Mouse (Mus musculus) heart, postnatal 0 days (tissue): Measurements from ENCODE around the gene Ncs1. TPM values are rescaled to one million over a fixed set of nuclear protein-coding genes. Genes with fewer than 3 reads are reported as not detected.
A peak's percentile ranks its signal among the peaks of the same experiment; 100 is the strongest.

Experiments used
- ATAC-seq: fragments of 200-750 bp; cut with Nextera tagmentation; 2 replicates; pipeline ENCODE4 v1.8.0; 2017; ENCODE audit warnings: low read depth, moderate number of reproducible peaks, moderate library complexity; ENCODE audit not compliant: insufficient read depth
- DNase-seq: peaks from one replicate; pipeline ENCODE4 v3.0.0-alpha.2; 2016; ENCODE audit warnings: low spot score
- H3K27ac ChIP-seq: fragments of 300-500 bp; sonication (generic); 2 replicates; pipeline ENCODE4 v1.5.1; 2014; ENCODE audit warnings: low read depth, mild to moderate bottlenecking
- H3K27me3 ChIP-seq: fragments of 300-500 bp; sonication (generic); 2 replicates; pipeline ENCODE4 v1.6.1; 2014; ENCODE audit warnings: low read length, mixed read lengths; ENCODE audit not compliant: control insufficient read depth, insufficient read depth
- H3K36me3 ChIP-seq: fragments of 300-500 bp; sonication (generic); replicated peaks from 2 replicates; pipeline ENCODE4 v1.6.1; 2014; ENCODE audit warnings: low read length, mixed read lengths; ENCODE audit not compliant: control insufficient read depth, insufficient read depth
- H3K4me1 ChIP-seq: fragments of 300-500 bp; sonication (generic); 2 replicates; pipeline ENCODE4 v1.6.1; 2014; ENCODE audit warnings: antibody characterized with exemption; ENCODE audit not compliant: control insufficient read depth, insufficient read depth
- H3K4me2 ChIP-seq: fragments of 300-500 bp; sonication (generic); 2 replicates; pipeline ENCODE4 v1.6.1; 2014; ENCODE audit warnings: low read depth, mild to moderate bottlenecking, low read length, moderate library complexity
- H3K4me3 ChIP-seq: fragments of 300-500 bp; sonication (generic); 2 replicates; pipeline ENCODE4 v1.5.1; 2014; ENCODE audit warnings: low read depth, low read length
- H3K9ac ChIP-seq: fragments of 300-500 bp; sonication (generic); replicated peaks from 2 replicates; pipeline ENCODE4 v1.6.1; 2014; ENCODE audit warnings: low read depth, low read length, mixed read lengths
- H3K9me3 ChIP-seq: fragments of 300-500 bp; sonication (generic); replicated peaks from 2 replicates; pipeline ENCODE4 v1.6.1; 2016; ENCODE audit warnings: low read length; ENCODE audit not compliant: control insufficient read depth
- CTCF ChIP-seq: IDR thresholded peaks from 2 replicates; pipeline ENCODE4 v1.5.1; 2016; ENCODE audit warnings: antibody characterized with exemption, control low read depth, low read depth
- EP300 ChIP-seq: IDR thresholded peaks from 2 replicates; pipeline ENCODE4 v1.6.1; 2016; ENCODE audit warnings: antibody characterized with exemption, low read depth
- WGBS: fragments of 180-500 bp; shearing (Covaris S2); extraction: QIAGEN DNeasy Blood & Tissue Kit; methylation state at CpG from one replicate; pipeline ENCODE4 v1.1.7; 2014; 5-methylcytosine and 5-hydroxymethylcytosine counted together
- polyA plus RNA-seq: library from polyadenylated mRNA; unstranded; fragments of >200 nt; fragmentation: Nextera tagmentation; extraction: Ambion mirVana; gene quantifications from 2 replicates; pipeline ENCODE4 v1.2.1, GENCODE M21; 2015
- total RNA-seq: library from RNA; depleted of rRNA; stranded (reverse); fragments of >200 nt; gene quantifications from 2 replicates; pipeline ENCODE4 v1.2.3, GENCODE M21; 2014; ENCODE audit warnings: low replicate concordance

Gene Ncs1
- total and polyA plus RNA-seq, 2 experiments from 2014 or later = 18.6 to 31.4 TPM

DNA sequence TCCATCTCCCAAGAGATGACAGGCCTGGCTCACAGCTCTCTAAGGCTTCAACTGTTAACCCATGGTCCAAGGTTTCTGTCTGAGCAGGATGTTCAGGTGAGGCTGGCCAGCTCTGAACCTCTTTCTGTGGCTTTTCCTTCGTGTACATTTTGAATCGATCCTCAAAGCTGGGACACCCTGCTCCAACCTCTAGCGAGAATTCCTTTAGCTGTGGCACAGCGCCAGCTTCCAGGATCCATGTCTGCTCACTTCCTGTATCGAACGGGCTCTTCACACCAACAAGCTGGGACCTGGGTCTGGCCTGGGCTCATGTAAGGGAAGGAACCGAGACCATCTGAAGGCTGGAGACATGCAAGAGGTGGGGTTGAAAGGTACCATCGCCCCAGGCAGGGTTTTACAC, 1.4 kb upstream of the Ncs1 start:
- ATAC-seq (no peak), DNase-seq (no peak)
- Histone ChIP-seq H3K36me3 (no peaks in the 10 kb centered on the region), H3K27ac (no peak overlapping the region), H3K4me3 (no peak overlapping the region), H3K4me2 (no peak overlapping the region), H3K4me1 (peaks cover 21% of the 10 kb centered on the region; the same call in 1 of the 2 replicates), H3K9me3 (no peaks in the 10 kb centered on the region), H3K9ac (no peak overlapping the region), H3K27me3 (no peaks in the 10 kb centered on the region)
- 61% methylated on average over 8 of the region's 8 CpGs for WGBS
- TF ChIP-seq EP300 (no peak), CTCF (no peak)

DNA sequence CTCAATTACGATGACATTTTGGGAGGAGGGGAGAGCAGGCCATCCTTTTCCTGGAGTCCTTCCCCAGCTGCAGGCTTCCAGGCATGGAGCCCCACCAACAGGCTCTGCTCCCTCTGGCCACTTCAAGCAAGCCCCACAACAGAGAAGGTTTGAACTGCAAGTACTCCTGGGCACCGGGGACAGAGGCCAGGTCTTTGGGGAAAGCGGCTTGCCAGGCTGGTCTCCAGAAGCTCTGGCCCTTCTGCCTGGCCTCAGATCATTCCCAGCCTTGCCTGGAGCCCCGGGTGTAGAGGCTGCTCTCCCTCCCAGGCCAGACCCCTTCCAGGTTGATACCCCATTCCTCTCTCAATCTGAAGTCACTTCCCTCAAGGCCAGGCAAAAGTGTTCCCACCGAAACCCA, 572 bp upstream of the Ncs1 start:
- 19% methylated on average over 5 of the region's 5 CpGs for WGBS

DNA sequence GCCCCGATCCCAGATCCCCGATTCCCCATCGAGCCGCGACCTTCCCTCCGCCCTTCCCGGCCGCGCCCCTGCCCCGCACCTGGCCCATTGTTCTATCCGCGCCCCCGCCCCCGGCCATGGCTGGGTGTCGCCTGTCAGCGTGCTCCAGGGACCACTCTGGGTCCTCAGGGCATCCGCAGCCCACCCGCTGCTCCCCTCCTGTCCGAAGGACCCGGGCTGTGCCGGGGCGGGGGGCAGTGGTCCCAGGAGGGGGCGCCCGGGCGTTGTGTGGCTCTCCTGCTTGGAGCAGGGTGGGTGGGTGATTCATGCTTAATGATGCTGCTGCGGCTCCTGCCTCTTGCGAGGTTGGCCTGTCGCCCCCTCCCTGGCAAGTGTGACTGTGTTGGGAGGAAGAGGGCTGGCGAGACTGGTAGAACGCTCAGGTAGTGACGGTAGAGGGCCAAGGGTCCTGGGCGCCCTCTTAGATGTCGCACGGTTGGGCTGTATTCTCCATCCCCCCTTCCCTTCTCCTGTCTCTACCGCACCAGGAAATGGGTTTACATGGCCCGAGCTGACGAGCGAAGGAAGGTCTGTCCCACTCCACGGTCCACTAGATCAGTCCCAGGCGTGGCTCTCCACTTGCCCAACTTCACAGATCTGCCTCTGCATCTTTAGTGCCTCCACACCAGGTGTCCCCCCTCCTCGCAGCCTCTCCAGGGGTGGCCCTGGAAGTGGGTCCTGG, 788 bp downstream of the Ncs1 start:
- under 1% methylated on average over 38 of the region's 41 CpGs for WGBS
- H3K27me3 ChIP-seq = no peaks in the 10 kb centered on the region
- H3K4me1 ChIP-seq = peaks cover 25% of the 10 kb centered on the region
- H3K9ac ChIP-seq = peak overlapping the region; percentile 79
- DNase-seq (no peak), ATAC-seq (peak; percentile 19)
- peak overlapping the region; percentile 60 for H3K27ac ChIP-seq
- peak overlapping the region; percentile 74 for H3K4me3 ChIP-seq
- no peak for TF ChIP-seq EP300
- TF ChIP-seq CTCF = 0 out of 2 replicates have a peak, but pooled peaks have one; percentile 14
- H3K4me2 ChIP-seq = peak overlapping the region; percentile 96
- H3K9me3 ChIP-seq = no peaks in the 10 kb centered on the region
- H3K36me3 ChIP-seq = no peaks in the 10 kb centered on the region

More for the DNA sequence above, 572 bp upstream of the Ncs1 start:
- Histone ChIP-seq H3K27ac (no peak overlapping the region), H3K4me2 (peak overlapping the region; percentile 96), H3K9ac (no peak overlapping the region), H3K36me3 (no peaks in the 10 kb centered on the region), H3K4me1 (peaks cover 21% of the 10 kb centered on the region; the same call in 1 of the 2 replicates), H3K27me3 (no peaks in the 10 kb centered on the region), H3K4me3 (peak overlapping the region; percentile 74), H3K9me3 (no peaks in the 10 kb centered on the region)
- ATAC-seq (no peak), DNase-seq (no peak)
- no peak for TF ChIP-seq EP300
- TF ChIP-seq CTCF = no peak

DNA sequence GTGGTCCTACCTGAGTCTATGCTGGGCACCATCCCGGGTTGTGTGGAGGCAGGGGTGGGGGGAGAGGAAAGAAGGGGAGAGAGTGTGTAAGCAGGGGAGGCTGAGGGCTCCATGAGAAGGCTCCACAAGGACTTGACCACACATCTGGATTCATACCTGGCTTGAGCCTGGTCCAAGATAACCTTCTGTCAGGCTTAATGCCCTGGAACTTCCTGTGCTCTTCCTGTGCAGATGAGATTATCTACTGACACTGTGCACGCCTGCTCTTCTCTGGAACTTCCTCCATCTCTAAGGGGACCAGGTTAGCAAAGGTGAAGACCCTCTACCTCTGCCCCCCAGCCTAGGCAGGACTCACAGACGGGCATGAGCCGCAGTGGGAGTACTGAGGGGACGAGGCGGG, 3.2 kb downstream of the Ncs1 start:
- H3K4me2 ChIP-seq = no peak overlapping the region
- no peaks in the 10 kb centered on the region for H3K36me3 ChIP-seq
- H3K4me1 ChIP-seq = peaks cover 27% of the 10 kb centered on the region
- no peak overlapping the region for H3K9ac ChIP-seq
- no peak overlapping the region for H3K4me3 ChIP-seq
- H3K9me3 ChIP-seq = no peaks in the 10 kb centered on the region
- no peak overlapping the region for H3K27ac ChIP-seq
- no peak for ATAC-seq
- H3K27me3 ChIP-seq = no peaks in the 10 kb centered on the region
- TF ChIP-seq CTCF = no peak
- no peak for TF ChIP-seq EP300
- no peak for DNase-seq
- WGBS = 84% methylated on average over 6 of the region's 6 CpGs

DNA sequence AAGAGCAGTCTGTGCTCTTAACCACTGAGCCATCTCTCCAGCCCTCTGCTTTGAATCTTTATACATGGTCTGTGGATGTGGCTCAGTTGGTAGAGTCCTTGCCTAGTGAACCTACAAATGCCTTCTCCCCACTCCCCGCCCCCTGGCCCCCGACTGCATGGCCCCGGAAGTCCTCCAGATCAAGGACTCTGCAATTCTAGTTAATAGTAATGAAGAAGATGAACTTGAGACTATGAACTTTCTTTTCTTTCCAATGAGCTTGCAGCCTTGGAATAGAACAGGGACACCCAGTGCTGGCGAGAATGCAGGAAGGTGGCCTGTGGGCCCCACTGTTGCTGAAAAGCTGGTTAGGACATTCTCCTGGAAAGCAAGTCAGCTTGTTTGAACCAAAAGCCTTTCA, 6.5 kb downstream of the Ncs1 start:
- TF ChIP-seq CTCF (no peak), EP300 (no peak)
- Histone ChIP-seq H3K27ac (no peak overlapping the region), H3K4me2 (no peak overlapping the region), H3K4me1 (peaks cover 38% of the 10 kb centered on the region), H3K27me3 (no peaks in the 10 kb centered on the region), H3K36me3 (no peaks in the 10 kb centered on the region), H3K9me3 (no peaks in the 10 kb centered on the region), H3K4me3 (no peak overlapping the region), H3K9ac (no peak overlapping the region)
- no peak for DNase-seq
- no peak for ATAC-seq
- WGBS = 90% methylated on average over 4 of the region's 4 CpGs

DNA sequence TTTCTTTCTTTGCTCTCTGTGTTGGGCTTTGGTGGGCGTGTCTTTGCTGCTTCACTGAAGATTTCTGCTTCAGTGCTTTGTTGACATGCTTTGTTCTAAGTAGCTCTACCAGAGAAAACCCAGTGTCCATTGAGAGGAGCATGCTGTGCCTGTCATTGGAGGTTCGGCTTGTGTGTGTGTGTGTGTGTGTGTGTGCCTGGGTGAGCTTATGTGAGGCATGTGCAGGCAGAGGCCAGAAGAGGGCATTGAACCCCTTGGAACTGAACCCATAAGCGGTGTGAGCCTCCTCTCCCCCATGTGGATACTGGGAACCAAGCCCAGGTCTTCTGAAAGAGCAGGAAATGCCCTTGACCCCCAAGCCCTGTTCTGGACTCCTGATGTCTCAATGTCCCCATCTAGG, 7.8 kb downstream of the Ncs1 start:
- Histone ChIP-seq H3K27ac (0 out of 2 replicates have a peak overlapping the region, but pooled peaks have one; percentile 7), H3K9ac (no peak overlapping the region), H3K4me1 (peaks cover 43% of the 10 kb centered on the region), H3K36me3 (no peaks in the 10 kb centered on the region), H3K4me2 (no peak overlapping the region), H3K9me3 (no peaks in the 10 kb centered on the region), H3K27me3 (no peaks in the 10 kb centered on the region), H3K4me3 (no peak overlapping the region)
- DNase-seq (no peak), ATAC-seq (no peak)
- WGBS = 75% methylated on average over 3 of the region's 3 CpGs
- TF ChIP-seq CTCF (no peak), EP300 (no peak)
